Comparison of ENCODE assay signal across 1 mouse cellular context in the genomic region with DNA sequence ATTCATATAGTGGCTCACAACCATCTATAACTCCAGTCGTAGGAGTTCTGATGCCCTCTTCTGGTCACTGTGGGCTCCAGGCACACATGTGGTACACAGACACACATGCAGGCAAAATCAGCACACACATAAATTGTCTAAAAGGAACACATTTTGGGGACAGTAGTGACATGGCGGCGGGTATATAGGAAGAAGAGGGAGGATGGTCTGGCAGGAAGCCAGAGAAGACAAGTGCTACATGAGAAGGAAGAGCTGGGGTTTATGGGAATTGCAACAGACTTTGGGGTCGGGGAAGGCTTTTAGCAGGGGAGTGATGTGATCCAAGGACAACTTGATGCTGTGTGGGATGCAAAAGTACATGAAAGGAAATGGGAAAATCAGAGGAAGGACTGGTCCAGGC.
TF ChIP-seq lines count a peak whose summit lies in the region.

No protein-coding gene starts in this region.

TF ChIP-seq in CH12.LX, 34 proteins besides CTCF, POLR2A, EP300 and RAD21 (continued from another document):
- no peak for TF ChIP-seq E2F4 (IDR thresholded peaks at IDR 0.05; ENCODE audit: insufficient replicate concordance, low read depth, low read length)
- TF ChIP-seq MAX (IDR thresholded peaks at IDR 0.05; ENCODE audit: low read length) = no peak
